Mouse (Mus musculus): Measurements from ENCODE around the gene Ubqlnl.

DNA sequence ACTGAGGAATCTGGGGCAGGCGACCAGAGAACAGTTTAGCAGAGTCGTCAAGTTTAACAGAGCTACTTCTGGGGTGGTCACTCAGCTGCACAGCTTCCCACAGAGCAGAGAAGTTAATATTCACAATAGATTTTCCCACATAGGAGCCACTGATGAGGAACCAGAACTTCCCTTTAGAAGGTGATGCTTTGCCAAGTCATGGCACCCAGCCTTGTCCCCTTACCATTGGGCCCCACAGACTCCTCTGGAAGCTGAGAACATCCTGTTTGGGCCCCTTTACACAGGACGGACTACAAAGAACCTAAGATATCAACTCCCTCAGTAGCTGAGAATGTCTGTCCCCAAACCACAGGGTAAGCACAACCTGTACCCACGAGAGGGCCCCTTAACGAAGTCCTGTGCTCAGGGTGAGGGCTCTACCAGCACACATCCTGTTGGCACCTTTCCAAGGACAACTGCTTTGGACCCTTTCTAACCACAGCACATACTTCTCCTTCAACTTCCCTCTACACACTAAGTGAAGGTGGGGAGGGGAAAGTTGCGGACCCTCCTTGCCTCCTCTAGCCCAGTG lies 19.4 kb upstream of the Ubqlnl start:
- TF ChIP-seq CTCF (IDR thresholded peaks at IDR 0.05; ENCODE audit: control insufficient read depth, insufficient read depth, insufficient replicate concordance, low read depth, low read length): no peak
- no peak for TF ChIP-seq POLR2A (IDR thresholded peaks at IDR 0.05; ENCODE audit: control insufficient read depth, low read depth, low read length)
